Mouse (Mus musculus) hindbrain, embryonic 16.5 days (tissue): ENCODE results near the gene Clcf1. TPM values are rescaled to one million over a fixed set of nuclear protein-coding genes. Genes with fewer than 3 reads are reported as not detected.

Source experiments
- ATAC-seq: fragments of 200-750 bp; cut with Nextera tagmentation; 2 replicates; pipeline ENCODE4 v1.8.0; 2017; ENCODE audit warnings: moderate TSS enrichment, moderate library complexity
- H3K27ac ChIP-seq: fragments of 300-500 bp; sonication (generic); 2 replicates; pipeline ENCODE4 v1.5.1; 2014; ENCODE audit warnings: low read depth, mild to moderate bottlenecking, control low read depth, low read length, moderate library complexity
- H3K27me3 ChIP-seq: fragments of 300-500 bp; sonication (generic); replicated peaks from 2 replicates; pipeline ENCODE4 v1.6.1; 2014; ENCODE audit warnings: low read length; ENCODE audit not compliant: control insufficient read depth, insufficient read depth
- H3K36me3 ChIP-seq: fragments of 300-500 bp; sonication (generic); 2 replicates; pipeline ENCODE4 v1.6.1; 2014; ENCODE audit warnings: mild to moderate bottlenecking, low read length, moderate library complexity, mixed read lengths; ENCODE audit not compliant: control insufficient read depth, insufficient read depth
- H3K4me1 ChIP-seq: fragments of 300-500 bp; sonication (generic); 2 replicates; pipeline ENCODE4 v1.6.1; 2014; ENCODE audit warnings: low read depth, low read length; ENCODE audit not compliant: control insufficient read depth, insufficient read depth
- H3K4me2 ChIP-seq: fragments of 300-500 bp; sonication (generic); 2 replicates; pipeline ENCODE4 v1.6.1; 2014; ENCODE audit warnings: mild to moderate bottlenecking, low read length, control low read depth, moderate library complexity
- H3K4me3 ChIP-seq: fragments of 300-500 bp; sonication (generic); 2 replicates; pipeline ENCODE4 v1.5.1; 2014; ENCODE audit warnings: mild to moderate bottlenecking, low read length, control low read depth, moderate library complexity
- H3K9ac ChIP-seq: fragments of 300-500 bp; sonication (generic); 2 replicates; pipeline ENCODE4 v1.6.1; 2014; ENCODE audit warnings: low read depth, mild to moderate bottlenecking, control low read depth, low read length, moderate library complexity
- H3K9me3 ChIP-seq: fragments of 300-500 bp; sonication (generic); 2 replicates; pipeline ENCODE4 v1.6.1; 2014; ENCODE audit warnings: mild to moderate bottlenecking, low read length, moderate library complexity; ENCODE audit not compliant: control insufficient read depth
- WGBS: fragments of 180-500 bp; shearing (Covaris S2); extraction: QIAGEN DNeasy Blood & Tissue Kit; methylation state at CpG from one replicate; pipeline ENCODE4 v1.1.7; 2014; 5-methylcytosine and 5-hydroxymethylcytosine counted together
- polyA plus RNA-seq: library from polyadenylated mRNA; unstranded; fragments of >200 nt; fragmentation: Nextera tagmentation; extraction: Ambion mirVana; gene quantifications from 2 replicates; pipeline ENCODE4 v1.2.1, GENCODE M21; 2015

Gene Clcf1
- polyA plus RNA-seq, 1 experiment from 2014 or later: 1.0 TPM

- Histone ChIP-seq H3K27me3 (no peaks in the 10 kb centered on the region), H3K4me3 (no peak within 1 kb of the TSS)
- ATAC-seq: no peak
These were observed 38.6 kb upstream of the Clcf1 start, which contains the start of gene Carns1 for GRCm38 (mm10) chr19:4175368-4175947. TSS of gene Carns1 (minus strand) at chr19:4175479.

GRCm38 (mm10) chr19:4180411-4180810, 33.6 kb upstream of the Clcf1 start:
- 92% methylated on average over 7 of the region's 7 CpGs for WGBS
- Histone ChIP-seq H3K27me3 (no peaks in the 10 kb centered on the region), H3K4me3 (no peak overlapping the region), H3K4me1 (peaks cover 7% of the 10 kb centered on the region), H3K9me3 (no peaks in the 10 kb centered on the region), H3K27ac (no peak overlapping the region), H3K36me3 (no peaks in the 10 kb centered on the region), H3K4me2 (no peak overlapping the region), H3K9ac (no peak overlapping the region)
- no peak for ATAC-seq

More at GRCm38 (mm10) chr19:4175368-4175947, 38.6 kb upstream of the Clcf1 start, which contains the start of gene Carns1:
- peak within 1 kb of the TSS; percentile 35; the same call in 1 of the 2 replicates for H3K9ac ChIP-seq
- H3K4me1 ChIP-seq: peaks cover 6% of the 10 kb centered on the region
- no peak within 1 kb of the TSS for H3K27ac ChIP-seq
- H3K4me2 ChIP-seq: peak within 1 kb of the TSS; percentile 37
- no peaks in the 10 kb centered on the region for H3K36me3 ChIP-seq
- H3K9me3 ChIP-seq: no peaks in the 10 kb centered on the region
- WGBS: 6% methylated on average over 11 of the region's 11 CpGs

- peak; percentile 72 for ATAC-seq
- H3K9ac ChIP-seq: no peak overlapping the region
- H3K27ac ChIP-seq: no peak overlapping the region
These were observed 32.1 kb upstream of the Clcf1 start for GRCm38 (mm10) chr19:4181892-4182291.

DNA sequence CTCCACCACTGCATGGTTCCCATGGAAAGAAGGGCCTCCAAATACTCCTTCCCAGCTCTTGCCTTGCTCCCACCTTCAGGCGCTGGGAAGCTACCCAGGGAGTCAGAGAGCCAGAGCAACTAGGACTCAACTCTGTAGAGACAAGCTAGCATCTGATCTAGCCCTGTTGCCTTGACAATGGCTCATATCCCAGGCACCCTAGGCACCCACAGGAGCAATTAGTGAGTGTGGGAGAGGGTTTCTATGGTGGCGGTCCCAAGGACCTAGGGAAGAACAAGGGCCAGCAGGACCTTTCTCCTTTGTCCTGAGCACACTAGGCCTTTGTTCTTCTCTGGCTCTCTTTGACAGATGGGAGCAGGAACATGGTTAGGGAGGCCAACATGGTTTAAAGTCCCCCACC, 30.3 kb upstream of the Clcf1 start:
- 68% methylated on average over 2 of the region's 2 CpGs for WGBS
- no peak overlapping the region for H3K4me2 ChIP-seq
- no peak overlapping the region for H3K27ac ChIP-seq
- no peak for ATAC-seq
- no peak overlapping the region for H3K4me3 ChIP-seq
- H3K4me1 ChIP-seq: peaks cover 5% of the 10 kb centered on the region
- H3K36me3 ChIP-seq: no peaks in the 10 kb centered on the region
- H3K9ac ChIP-seq: no peak overlapping the region
- no peaks in the 10 kb centered on the region for H3K9me3 ChIP-seq
- no peaks in the 10 kb centered on the region for H3K27me3 ChIP-seq

More at GRCm38 (mm10) chr19:4181892-4182291, 32.1 kb upstream of the Clcf1 start:
- H3K4me1 ChIP-seq: peaks cover 5% of the 10 kb centered on the region
- 33% methylated on average over 3 of the region's 3 CpGs for WGBS
- H3K9me3 ChIP-seq: no peaks in the 10 kb centered on the region
- no peak overlapping the region for H3K4me2 ChIP-seq
- no peak overlapping the region for H3K4me3 ChIP-seq
- H3K27me3 ChIP-seq: no peaks in the 10 kb centered on the region
- H3K36me3 ChIP-seq: no peaks in the 10 kb centered on the region

GRCm38 (mm10) chr19:4184976-4185975, 28.8 kb upstream of the Clcf1 start:
- Histone ChIP-seq H3K36me3 (no peaks in the 10 kb centered on the region), H3K27ac (no peak overlapping the region), H3K27me3 (no peaks in the 10 kb centered on the region), H3K9ac (no peak overlapping the region), H3K4me2 (no peak overlapping the region), H3K4me1 (peaks cover 5% of the 10 kb centered on the region), H3K9me3 (no peaks in the 10 kb centered on the region), H3K4me3 (no peak overlapping the region)
- ATAC-seq: no peak
- WGBS: 67% methylated on average over 15 of the region's 15 CpGs

GRCm38 (mm10) chr19:4187303-4187702, 26.7 kb upstream of the Clcf1 start:
- WGBS: 72% methylated on average over 3 of the region's 3 CpGs
- Histone ChIP-seq H3K36me3 (no peaks in the 10 kb centered on the region), H3K9me3 (no peaks in the 10 kb centered on the region), H3K4me2 (no peak overlapping the region), H3K4me1 (no peaks in the 10 kb centered on the region; the same call in 1 of the 2 replicates), H3K27me3 (no peaks in the 10 kb centered on the region), H3K9ac (no peak overlapping the region), H3K4me3 (no peak overlapping the region), H3K27ac (no peak overlapping the region)
- no peak for ATAC-seq

GRCm38 (mm10) chr19:4189051-4189620, 24.9 kb upstream of the Clcf1 start:
- H3K36me3 ChIP-seq: peaks cover 1% of the 10 kb centered on the region
- no peak overlapping the region for H3K9ac ChIP-seq
- H3K27me3 ChIP-seq: no peaks in the 10 kb centered on the region
- 87% methylated on average over 11 of the region's 12 CpGs for WGBS
- H3K9me3 ChIP-seq: no peaks in the 10 kb centered on the region
- H3K4me3 ChIP-seq: no peak overlapping the region
- ATAC-seq: no peak
- no peak overlapping the region for H3K4me2 ChIP-seq
- no peak overlapping the region for H3K27ac ChIP-seq
- peaks cover 14% of the 10 kb centered on the region for H3K4me1 ChIP-seq

DNA sequence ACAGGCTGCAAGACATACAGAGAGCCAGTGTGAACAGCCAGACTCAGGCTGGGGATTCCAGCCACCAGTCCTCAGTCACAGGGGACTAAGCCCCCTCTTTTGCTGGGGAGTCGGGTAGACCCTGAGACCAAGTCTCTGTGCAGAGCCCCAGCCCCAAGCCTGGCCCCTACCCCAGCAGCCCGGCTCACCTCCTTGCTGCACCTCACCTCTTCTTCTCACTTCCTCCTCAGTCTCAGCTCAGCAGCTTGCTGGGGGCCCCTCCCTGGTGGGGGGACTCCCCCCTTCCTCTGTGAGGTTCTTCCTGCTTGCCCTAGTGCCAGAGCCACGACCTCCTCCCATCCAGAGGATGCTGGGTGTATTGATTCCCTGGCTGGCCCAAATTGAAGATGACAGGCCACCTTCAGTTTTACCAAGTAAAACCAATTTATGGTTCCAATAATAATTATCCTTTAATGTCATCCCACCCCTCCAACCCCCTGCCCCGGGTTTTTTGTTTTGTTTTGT, 23.2 kb upstream of the Clcf1 start, which contains the start of gene Tbc1d10c:
Gene Tbc1d10c, minus strand, starts transcription at position 454 of the 504 bp plus-strand sequence.
- H3K27ac ChIP-seq: peak within 1 kb of the TSS; percentile 96
- H3K9ac ChIP-seq: peak within 1 kb of the TSS; percentile 99
- peaks cover 27% of the 10 kb centered on the region for H3K4me1 ChIP-seq
- H3K9me3 ChIP-seq: no peaks in the 10 kb centered on the region
- 68% methylated on average over 4 of the region's 4 CpGs for WGBS
- H3K4me2 ChIP-seq: peak within 1 kb of the TSS; percentile 98
- H3K4me3 ChIP-seq: peak within 1 kb of the TSS; percentile 97
- H3K27me3 ChIP-seq: no peaks in the 10 kb centered on the region
- peaks cover 19% of the 10 kb centered on the region for H3K36me3 ChIP-seq
- no peak for ATAC-seq
